Mouse (Mus musculus): Measurements from ENCODE around the gene Ankrd55. TPM values are rescaled to one million over a fixed set of nuclear protein-coding genes. Genes with fewer than 3 reads are reported as not detected.

Gene Ankrd55
- polyA plus RNA-seq, 1 experiment from 2014 or later = 0.08 TPM

DNA sequence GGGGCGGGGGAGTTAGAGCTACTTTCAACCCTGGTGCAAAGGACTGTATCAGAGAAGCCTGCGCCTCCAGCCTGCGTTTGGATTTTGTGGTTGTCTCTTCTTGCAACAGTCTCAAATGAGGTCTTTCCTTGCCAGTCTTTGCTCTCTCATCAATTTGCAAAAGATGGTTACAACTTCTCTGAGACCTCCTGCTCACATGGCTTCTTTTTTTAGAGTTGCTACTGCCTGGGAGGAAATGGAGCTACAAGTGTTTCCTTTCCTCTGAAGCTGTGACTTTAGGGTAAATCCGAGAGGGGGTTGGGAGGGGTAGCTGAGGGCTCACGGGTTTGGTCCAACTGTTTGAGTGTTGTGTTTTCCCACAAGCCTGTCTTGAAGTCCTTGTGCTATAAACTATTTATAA, 145.0 kb downstream of the Ankrd55 start:
- no peaks in the 10 kb centered on the region for H3K9me3 ChIP-seq (ENCODE audit: control insufficient read depth, low read length)
- H3K4me3 ChIP-seq (ENCODE audit: low read depth, low read length) = no peak overlapping the region
- DNase-seq (ENCODE audit: low spot score) (no peak), ATAC-seq (ENCODE audit: low FRiP score, low TSS enrichment) (no peak)
- H3K9ac ChIP-seq (ENCODE audit: low read length) = no peak overlapping the region
- H3K4me1 ChIP-seq (replicated peaks; ENCODE audit: control insufficient read depth, insufficient read depth) = no peaks in the 10 kb centered on the region
- H3K36me3 ChIP-seq (ENCODE audit: control insufficient read depth, insufficient read depth, low read length) = no peaks in the 10 kb centered on the region
- no peaks in the 10 kb centered on the region for H3K27me3 ChIP-seq (ENCODE audit: control insufficient read depth, insufficient read depth, low read length)
- TF ChIP-seq EP300 (optimal IDR thresholded peaks at IDR 0.05) = no peak
- TF ChIP-seq CTCF (IDR thresholded peaks at IDR 0.05; ENCODE audit: low read depth) = no peak
- H3K27ac ChIP-seq (replicated peaks) = no peak overlapping the region
- WGBS = 55% methylated on average over 5 of the region's 5 CpGs
- no peak overlapping the region for H3K4me2 ChIP-seq (replicated peaks; ENCODE audit: low read depth)

Other genes with a start within 250 kb of the Ankrd55 start
- gene Il6st, start 175.6 kb downstream of the Ankrd55 start, polyA plus RNA-seq (2015; fragmentation: Nextera tagmentation; extraction: Ambion mirVana) = 22.2 and 25.8 TPM in 2 replicates